Mouse (Mus musculus): Measurements from ENCODE around the gene Isl2.

Isl2 gene

DNA sequence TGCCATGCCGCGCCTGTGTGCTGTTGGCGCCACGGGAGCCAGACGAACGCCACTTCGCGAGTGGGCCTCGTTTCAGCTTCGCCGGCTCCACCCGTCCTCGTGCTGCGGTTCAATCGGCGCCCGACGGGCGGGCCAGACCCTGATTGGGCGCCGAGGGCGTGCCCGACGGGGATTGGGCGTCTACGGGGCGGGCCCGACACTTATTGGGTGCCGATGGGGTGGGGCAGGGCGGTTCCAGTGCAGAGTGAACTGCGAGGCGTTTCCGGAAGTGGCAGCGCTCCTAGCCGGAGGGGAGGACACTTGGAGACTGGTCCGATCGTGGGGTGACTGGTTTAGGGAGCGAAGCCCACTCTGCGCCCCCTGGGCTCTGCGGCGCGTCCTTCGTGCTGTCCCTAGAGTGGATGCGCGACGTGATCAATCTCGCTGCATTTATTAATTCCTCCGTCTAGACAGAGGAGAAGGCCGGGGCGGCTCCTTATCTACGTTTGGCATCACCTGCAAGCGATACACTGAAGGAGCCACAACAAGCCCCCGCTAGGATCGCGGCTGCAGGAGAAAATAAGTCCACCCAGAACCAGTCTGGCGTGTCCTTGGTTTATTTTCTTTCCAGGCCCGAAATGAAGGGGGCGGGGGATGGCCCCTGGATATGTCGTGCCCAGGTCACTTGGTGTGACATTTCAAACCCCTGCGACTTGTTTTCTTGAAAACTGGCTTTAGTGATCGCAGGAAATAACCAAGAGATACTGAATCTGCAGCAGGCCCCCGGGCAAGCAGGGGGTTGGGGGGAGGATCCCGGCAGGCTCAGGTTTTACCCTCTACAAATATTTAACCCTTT lies 7.9 kb downstream of the Isl2 start:
- in situ Hi-C loops (cut with MboI): no loop called here

DNA sequence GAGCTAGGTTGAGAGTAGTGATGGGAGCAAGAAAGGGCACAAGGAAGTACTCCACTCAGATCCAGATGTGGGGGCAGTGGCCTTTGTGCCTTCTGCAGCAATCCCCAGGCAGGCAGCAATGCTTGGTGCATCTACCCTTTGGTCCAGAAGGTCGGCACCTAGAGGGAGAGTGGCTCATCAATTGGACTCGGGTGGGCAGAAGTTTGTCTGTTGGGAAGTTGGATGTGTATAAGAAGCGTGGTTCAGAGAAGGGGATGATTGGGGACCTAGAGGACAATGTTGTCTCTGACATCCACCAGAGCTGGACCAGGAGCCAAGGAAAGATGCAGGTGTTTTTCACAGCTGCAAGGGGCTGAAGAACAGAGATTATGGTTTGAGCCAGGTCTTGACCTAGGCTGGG lies 10.4 kb downstream of the Isl2 start:
- in situ Hi-C loops (cut with MboI): no loop called here

DNA sequence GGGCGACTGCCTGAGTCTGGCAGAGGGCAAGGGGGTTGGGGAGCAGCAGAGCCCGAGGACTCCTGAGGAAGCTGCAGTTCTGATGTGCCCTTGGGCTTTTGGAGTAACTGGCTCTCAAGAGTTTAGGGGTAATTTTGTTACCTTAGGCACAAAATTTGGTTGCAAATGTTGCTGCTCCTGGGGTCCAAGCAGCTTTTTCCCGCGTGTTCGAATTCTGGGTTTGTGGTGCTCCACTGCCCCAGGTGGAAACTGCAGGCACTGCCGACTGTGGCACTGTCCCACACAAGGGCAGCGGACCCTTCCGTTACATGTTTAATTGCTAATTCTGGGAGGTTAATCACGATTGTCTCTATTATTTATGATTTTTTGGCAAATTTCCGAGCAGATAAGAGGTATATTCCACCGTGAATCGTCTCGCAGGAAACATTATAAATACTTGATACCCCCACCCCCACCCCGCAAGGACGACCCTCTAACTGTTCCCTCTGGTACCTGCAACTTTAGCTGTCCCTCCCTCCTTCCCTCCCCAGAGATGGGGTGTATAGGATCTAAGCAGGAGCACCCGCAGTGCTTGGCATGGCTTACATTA lies 10.9 kb downstream of the Isl2 start:
- in situ Hi-C loops (cut with MboI): no loop called here

DNA sequence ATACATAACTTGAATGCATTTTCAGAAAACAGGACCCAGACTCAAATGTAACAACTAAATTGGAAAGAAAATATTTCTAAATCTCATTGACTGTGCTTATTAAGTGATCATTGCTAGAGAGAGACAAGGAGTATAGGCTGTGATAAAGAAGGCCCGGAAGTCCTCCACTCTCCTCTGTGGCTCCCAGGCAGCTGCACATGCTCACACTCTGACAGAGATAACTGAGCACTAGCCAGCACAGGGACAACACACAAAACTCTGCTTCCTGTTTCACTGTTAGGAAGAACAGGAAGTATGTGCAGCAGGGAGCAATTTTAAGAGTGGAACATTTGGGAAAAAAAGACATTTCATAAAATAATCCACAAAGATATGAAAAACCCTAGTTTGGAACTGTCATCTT lies 16.5 kb downstream of the Isl2 start:
- in situ Hi-C loops (cut with MboI): no loop called here

DNA sequence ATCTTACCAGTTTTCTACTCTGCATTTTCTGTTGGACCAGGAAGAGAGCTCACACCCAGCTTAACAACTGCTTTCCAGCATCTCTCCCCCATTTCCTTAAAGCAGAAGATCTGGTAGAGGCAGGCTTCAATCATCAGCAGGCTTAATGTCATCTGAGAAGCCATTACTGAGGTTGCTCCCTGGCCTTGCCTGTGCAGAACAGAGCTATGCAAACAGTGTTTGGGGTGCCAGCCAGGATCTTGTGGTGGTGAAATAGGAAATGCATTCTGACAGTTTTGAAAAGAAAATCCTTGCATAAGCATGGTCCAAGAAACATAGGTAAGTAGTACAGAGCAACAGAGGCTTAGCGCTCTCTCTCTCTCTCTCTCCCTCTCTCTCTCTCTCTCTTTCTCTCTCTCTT lies 22.5 kb downstream of the Isl2 start:
- in situ Hi-C loops (cut with MboI): no loop called here

DNA sequence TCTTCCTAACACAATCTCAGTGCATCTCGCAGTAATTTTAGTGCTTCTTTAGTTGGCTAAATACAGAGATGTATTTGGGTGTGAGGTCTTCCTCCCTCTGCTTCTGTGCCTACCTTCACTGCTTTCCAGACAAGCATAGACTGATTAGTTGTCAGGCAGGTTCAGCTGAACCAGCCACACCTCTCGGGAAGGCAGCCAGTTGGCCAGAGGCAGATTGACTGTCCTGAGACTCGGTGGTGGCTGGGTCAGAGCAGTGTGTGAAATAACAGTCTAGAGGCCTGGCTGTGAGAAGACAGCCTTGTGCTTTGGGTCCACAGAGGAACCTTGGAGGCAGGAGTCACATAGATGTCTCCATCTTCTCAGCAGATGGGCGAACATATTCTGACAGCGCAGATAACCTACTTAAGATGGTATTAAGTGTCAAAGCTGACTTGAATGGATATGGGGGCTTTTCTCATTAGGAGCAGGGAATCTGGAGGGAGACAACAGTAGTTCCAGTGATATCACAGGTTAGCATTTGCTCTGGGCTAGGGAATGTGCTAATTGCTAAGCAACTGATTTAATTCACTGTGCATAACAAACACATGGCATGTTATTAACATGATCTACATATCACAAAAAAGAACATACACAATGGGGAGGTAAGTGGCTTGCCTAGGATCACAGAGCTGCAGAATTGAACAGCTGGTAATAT lies 30.1 kb downstream of the Isl2 start:
- in situ Hi-C loops (cut with MboI): no loop called here

DNA sequence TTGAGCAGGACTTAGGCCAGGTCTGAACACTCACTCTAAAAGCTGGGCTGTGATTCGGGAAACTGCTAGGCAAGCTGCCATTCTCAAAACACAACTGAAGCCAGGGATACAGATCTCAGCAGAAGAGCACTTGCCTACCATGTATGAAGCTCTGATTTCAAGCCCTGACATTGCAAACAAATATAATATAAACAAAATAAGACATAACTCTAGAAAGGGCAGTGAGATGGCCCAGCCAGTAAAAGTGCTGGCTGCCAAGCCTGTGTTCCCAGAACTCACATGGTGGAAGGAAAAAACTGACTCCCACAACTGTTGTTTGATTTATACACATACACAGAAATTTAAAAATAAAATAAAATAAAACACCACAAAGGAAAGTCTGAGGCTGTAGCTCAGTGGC lies 32.6 kb downstream of the Isl2 start:
- in situ Hi-C loops (cut with MboI): no loop called here

DNA sequence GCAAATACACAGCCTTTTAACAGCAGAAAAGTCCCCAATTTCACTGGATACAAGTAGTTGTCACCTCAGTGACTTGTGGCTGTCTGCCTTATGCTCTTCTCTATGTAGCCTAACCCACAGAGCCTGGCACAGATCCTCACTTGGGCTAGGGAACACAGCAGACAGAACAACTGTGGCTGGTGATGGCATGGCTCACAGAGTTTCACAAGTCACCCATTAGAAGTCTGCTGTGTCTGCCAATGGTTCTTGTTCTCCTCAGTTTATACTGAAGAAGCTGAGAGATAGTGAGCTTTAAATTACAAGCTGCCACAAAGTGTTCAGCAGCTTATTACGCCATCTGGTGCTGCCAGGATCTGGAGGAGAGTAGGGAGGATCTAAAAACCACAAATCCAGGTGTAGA lies 38.1 kb downstream of the Isl2 start:
- in situ Hi-C loops (cut with MboI): no loop called here

DNA sequence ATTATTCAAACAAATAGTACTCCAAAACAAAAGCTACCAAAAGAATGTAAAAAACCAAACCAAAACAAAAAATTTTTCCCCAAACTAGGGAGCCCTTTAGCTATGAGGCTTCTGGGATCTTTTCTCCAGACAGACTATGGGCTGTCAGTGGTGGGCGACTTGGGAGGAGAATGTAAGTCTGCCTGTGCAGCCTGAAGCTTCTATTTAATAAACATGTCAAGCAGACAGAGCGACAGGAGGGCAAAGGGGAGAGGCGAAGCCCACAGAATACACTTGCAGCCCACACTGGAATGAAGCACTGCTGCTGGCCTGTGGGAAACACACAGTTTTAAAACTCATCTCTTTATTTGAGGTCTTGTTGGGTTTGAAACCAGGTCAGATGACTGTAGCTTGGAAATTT lies 42.9 kb downstream of the Isl2 start:
- in situ Hi-C loops (cut with MboI): no loop called here

DNA sequence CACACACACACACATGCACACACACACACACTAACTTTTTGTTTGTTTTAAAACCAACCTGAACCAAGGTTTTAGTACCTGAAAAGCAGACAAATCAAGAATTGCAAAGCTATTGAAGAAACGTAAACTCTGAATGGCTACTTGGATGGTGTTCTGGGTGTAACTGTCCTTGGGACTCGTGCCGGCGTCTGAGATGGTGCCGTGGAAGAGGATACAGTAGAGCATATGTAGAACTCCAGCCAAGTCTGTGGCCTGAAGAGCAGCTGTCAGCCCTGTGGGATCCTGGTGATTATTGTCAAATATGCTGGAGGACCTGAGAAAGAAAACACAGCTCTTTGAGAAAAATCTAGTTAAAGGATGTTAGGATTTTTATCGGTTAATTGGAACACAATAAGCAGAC lies 47.7 kb downstream of the Isl2 start:
- in situ Hi-C loops (cut with MboI): no loop called here

Data from mature B cell (primary cell).